Mouse (Mus musculus): ENCODE results near the gene Nxn.

Nxn gene

GRCm38 (mm10) chr11:76262611-76263351 is 136.2 kb downstream of the Nxn start:
- DNase-seq (ENCODE audit: low read depth, low spot score), result no peak

GRCm38 (mm10) chr11:76261224-76261623 is 137.7 kb downstream of the Nxn start:
- DNase-seq (ENCODE audit: low read depth, low spot score), result no peak

- DNase-seq (ENCODE audit: low read depth, low spot score), result no peak
These were observed 138.5 kb downstream of the Nxn start for GRCm38 (mm10) chr11:76260208-76261050.

- no peak for DNase-seq (ENCODE audit: low read depth, low spot score)
These were observed 140.4 kb downstream of the Nxn start for GRCm38 (mm10) chr11:76258511-76258910.

- no peak for DNase-seq (ENCODE audit: low read depth, low spot score)
These were observed 141.6 kb downstream of the Nxn start for GRCm38 (mm10) chr11:76257386-76257785.

- DNase-seq (ENCODE audit: low read depth, low spot score), result no peak
These were observed 142.8 kb downstream of the Nxn start for GRCm38 (mm10) chr11:76256129-76256528.

GRCm38 (mm10) chr11:76255431-76256001 is 143.4 kb downstream of the Nxn start:
- DNase-seq (ENCODE audit: low read depth, low spot score), result no peak

GRCm38 (mm10) chr11:76253918-76254264 is 145.0 kb downstream of the Nxn start:
- DNase-seq (ENCODE audit: low read depth, low spot score), result no peak

- peak; percentile 63 for DNase-seq (ENCODE audit: low read depth, low spot score)
These were observed 145.6 kb downstream of the Nxn start for GRCm38 (mm10) chr11:76253145-76253917.

- no peak for DNase-seq (ENCODE audit: low read depth, low spot score)
These were observed 146.9 kb downstream of the Nxn start for GRCm38 (mm10) chr11:76252036-76252435.

- no peak for DNase-seq (ENCODE audit: low read depth, low spot score)
These were observed 151.7 kb downstream of the Nxn start for GRCm38 (mm10) chr11:76247239-76247638.

- DNase-seq (ENCODE audit: low read depth, low spot score), result no peak
These were observed 152.5 kb downstream of the Nxn start for GRCm38 (mm10) chr11:76246439-76246838.

GRCm38 (mm10) chr11:76243811-76244546 is 155.0 kb downstream of the Nxn start:
- DNase-seq (ENCODE audit: low read depth, low spot score), result no peak

- DNase-seq (ENCODE audit: low read depth, low spot score), result peak; percentile 87
These were observed 155.8 kb downstream of the Nxn start, which contains the start of the genes Mrm3 and Glod4 for GRCm38 (mm10) chr11:76242901-76243810. Gene Mrm3 (plus strand): TSS chr11:76243715. Gene Glod4 (minus strand): TSS chr11:76243725.

GRCm38 (mm10) chr11:76239750-76240149 is 159.2 kb downstream of the Nxn start:
- DNase-seq (ENCODE audit: low read depth, low spot score), result no peak

- no peak for DNase-seq (ENCODE audit: low read depth, low spot score)
These were observed 162.8 kb downstream of the Nxn start for GRCm38 (mm10) chr11:76236136-76236535.

- DNase-seq (ENCODE audit: low read depth, low spot score), result no peak
These were observed 173.9 kb downstream of the Nxn start for GRCm38 (mm10) chr11:76225051-76225450.

- no peak for DNase-seq (ENCODE audit: low read depth, low spot score)
These were observed 174.3 kb downstream of the Nxn start for GRCm38 (mm10) chr11:76224631-76225030.

GRCm38 (mm10) chr11:76217390-76217800 is 181.5 kb downstream of the Nxn start, which contains the start of the genes Dbil5 and Gemin4:
Gene Dbil5 (plus strand): TSS chr11:76217608.
Gene Gemin4 (minus strand): TSS chr11:76217664.
- peak; percentile 95 for DNase-seq (ENCODE audit: low read depth, low spot score)
